Mouse (Mus musculus) CD4-positive helper T cell, adult 2 months (primary cell): ENCODE measurements around the gene Rbck1.
A peak's percentile ranks its signal among the peaks of the same experiment; 100 is the strongest.

Experiments
- DNase-seq: peaks from one replicate; pipeline ENCODE4 v3.0.0-alpha.2; 2012; ENCODE audit warnings: low read depth, missing footprints, low spot score

Gene Rbck1

GRCm38 (mm10) chr2:152332101-152332825, at the start of gene Rbck1:
TSS of gene Rbck1 (minus strand) at chr2:152332653.
- peak; percentile 94 for DNase-seq

- DNase-seq: no peak
Measured at GRCm38 (mm10) chr2:152376345-152376741, 43.9 kb upstream of the Rbck1 start, which contains the start of gene Nrsn2. TSS of gene Nrsn2 (minus strand) at chr2:152376638.

- DNase-seq: no peak
Measured at GRCm38 (mm10) chr2:152375652-152376344, 43.3 kb upstream of the Rbck1 start.

- no peak for DNase-seq
Measured at GRCm38 (mm10) chr2:152373547-152373946, 41.1 kb upstream of the Rbck1 start.

- no peak for DNase-seq
Measured at GRCm38 (mm10) chr2:152372661-152373060, 40.2 kb upstream of the Rbck1 start.

GRCm38 (mm10) chr2:152372104-152372503, 39.7 kb upstream of the Rbck1 start:
- DNase-seq: peak; percentile 79

- DNase-seq: peak; percentile 73
Measured at GRCm38 (mm10) chr2:152368532-152369140, 36.2 kb upstream of the Rbck1 start.

GRCm38 (mm10) chr2:152367917-152368316, 35.5 kb upstream of the Rbck1 start:
- DNase-seq: no peak

GRCm38 (mm10) chr2:152363245-152364147, 31.0 kb upstream of the Rbck1 start:
- DNase-seq: peak; percentile 72

- no peak for DNase-seq
Measured at GRCm38 (mm10) chr2:152361193-152361592, 28.7 kb upstream of the Rbck1 start.

GRCm38 (mm10) chr2:152360271-152360775, 27.9 kb upstream of the Rbck1 start:
- DNase-seq: peak; percentile 50

- peak; percentile 31 for DNase-seq
Measured at GRCm38 (mm10) chr2:152359616-152360015, 27.2 kb upstream of the Rbck1 start.

GRCm38 (mm10) chr2:152358977-152359376, 26.5 kb upstream of the Rbck1 start:
- DNase-seq: peak; percentile 35

- no peak for DNase-seq
Measured at GRCm38 (mm10) chr2:152357254-152357653, 24.8 kb upstream of the Rbck1 start.

- no peak for DNase-seq
Measured at GRCm38 (mm10) chr2:152349842-152350540, 17.5 kb upstream of the Rbck1 start.

GRCm38 (mm10) chr2:152349205-152349604, 16.8 kb upstream of the Rbck1 start:
- no peak for DNase-seq

- no peak for DNase-seq
Measured at GRCm38 (mm10) chr2:152347722-152348121, 15.3 kb upstream of the Rbck1 start.

- no peak for DNase-seq
Measured at GRCm38 (mm10) chr2:152346776-152347465, 14.5 kb upstream of the Rbck1 start.

GRCm38 (mm10) chr2:152345393-152345792, 12.9 kb upstream of the Rbck1 start:
- DNase-seq: no peak

GRCm38 (mm10) chr2:152344909-152345308, 12.5 kb upstream of the Rbck1 start:
- DNase-seq: no peak
